Mouse (Mus musculus): ENCODE results near the gene Pmvk.

DNA sequence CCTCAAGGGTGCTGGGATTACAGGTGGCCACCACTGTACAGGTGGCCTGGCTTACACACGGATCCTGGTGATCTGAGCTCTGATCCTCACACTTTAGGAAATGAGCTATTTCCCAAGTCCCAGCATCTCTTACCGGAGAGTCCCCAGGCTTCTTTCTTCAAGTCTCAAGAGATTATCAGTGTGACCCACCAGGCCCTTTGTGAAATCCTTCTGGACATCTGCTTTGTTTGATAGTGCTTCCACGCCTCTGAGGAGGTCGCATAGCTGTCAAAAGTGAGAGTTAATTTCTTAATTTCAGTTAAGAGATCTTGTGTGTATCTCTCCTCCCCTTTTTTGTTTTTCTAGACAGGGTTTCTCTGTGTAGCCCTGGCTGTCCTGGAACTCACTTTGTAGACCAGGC, 28.5 kb upstream of the Pmvk start:
- no peak for TF ChIP-seq POLR2A (IDR thresholded peaks at IDR 0.05; ENCODE audit: extremely low read depth, insufficient read depth, low read length)
- no peak for TF ChIP-seq CTCF (IDR thresholded peaks at IDR 0.05; ENCODE audit: extremely low read depth, insufficient read depth, low read length)
